In genomic region chr12:101823161-101823560, GRCm38 (mm10) we compare ENCODE assay signal across 31 mouse cellular contexts. TPM values are rescaled to one million over a fixed set of nuclear protein-coding genes. Genes with fewer than 3 reads are reported as not detected.
"Had no signal": no experiment of that assay in that cellular context is flagged by ENCODE, and none has a peak within 500 bp of the region (broad histone marks: within the 10 kb centered on the region; RNA-seq: fewer than 3 reads in every experiment).

No protein-coding gene starts in this region.

- H3K9ac ChIP-seq: limb, embryonic 12.5 days; limb, embryonic 13.5 days; limb, embryonic 15.5 days; liver, embryonic 12.5 days; liver, embryonic 13.5 days; liver, embryonic 14.5 days; liver, embryonic 15.5 days; liver, postnatal 0 days; lung, embryonic 14.5 days; lung, embryonic 15.5 days; midbrain, embryonic 12.5 days; midbrain, embryonic 13.5 days; midbrain, embryonic 15.5 days had no signal

- H3K36me3 ChIP-seq: limb, embryonic 10.5 days; limb, embryonic 12.5 days; limb, embryonic 13.5 days; limb, embryonic 15.5 days; liver, embryonic 12.5 days; liver, embryonic 13.5 days; liver, embryonic 15.5 days; lung, embryonic 15.5 days; midbrain, embryonic 10.5 days; midbrain, embryonic 12.5 days; midbrain, embryonic 13.5 days; midbrain, embryonic 15.5 days had no signal

- H3K27me3 ChIP-seq: limb, embryonic 15.5 days; lung, embryonic 15.5 days had no signal

- DNase-seq: left cerebral cortex, postnatal 4 days; liver; liver, embryonic 13.5 days; liver, postnatal 0 days; lung, adult 18-20 months; lung, adult 2 months; lung, embryonic 14.5 days; lung, postnatal 10 days; lung, postnatal 14 days; lung, postnatal 36 days; lung, postnatal 4 days; midbrain, embryonic 14.5 days had no signal

- H3K4me3 ChIP-seq: left cerebral cortex, adult 2 months; limb, embryonic 10.5 days; limb, embryonic 12.5 days; limb, embryonic 13.5 days; limb, embryonic 15.5 days; liver, embryonic 12.5 days; liver, embryonic 13.5 days; liver, embryonic 15.5 days; lung, embryonic 15.5 days; megakaryocyte, embryonic 14.5 days; midbrain, embryonic 10.5 days; midbrain, embryonic 12.5 days; midbrain, embryonic 13.5 days; midbrain, embryonic 15.5 days; myocyte had no signal

- H3K27ac ChIP-seq: left cerebral cortex, adult 2 months; limb, embryonic 10.5 days; limb, embryonic 12.5 days; limb, embryonic 13.5 days; limb, embryonic 15.5 days; liver, embryonic 12.5 days; liver, embryonic 13.5 days; liver, embryonic 14.5 days; liver, embryonic 15.5 days; lung, embryonic 15.5 days; macrophage; midbrain, embryonic 10.5 days; midbrain, embryonic 12.5 days; midbrain, embryonic 13.5 days; midbrain, embryonic 15.5 days had no signal

RNA-seq across cellular contexts. Expression of gene Fbln5, which starts 4.3 kb away (rescaled TPM):
- total RNA-seq: megakaryocyte progenitor cell, adult 5-6 weeks; megakaryocyte-erythroid progenitor cell, adult 5-6 weeks; monocyte, adult 5-6 weeks had no signal
